Mouse (Mus musculus): Measurements from ENCODE around the gene Peak1. TPM values are rescaled to one million over a fixed set of nuclear protein-coding genes. Genes with fewer than 3 reads are reported as not detected.

The Peak1 gene
- polyA plus RNA-seq, 1 experiment from 2014 or later = 19.2 TPM

DNA sequence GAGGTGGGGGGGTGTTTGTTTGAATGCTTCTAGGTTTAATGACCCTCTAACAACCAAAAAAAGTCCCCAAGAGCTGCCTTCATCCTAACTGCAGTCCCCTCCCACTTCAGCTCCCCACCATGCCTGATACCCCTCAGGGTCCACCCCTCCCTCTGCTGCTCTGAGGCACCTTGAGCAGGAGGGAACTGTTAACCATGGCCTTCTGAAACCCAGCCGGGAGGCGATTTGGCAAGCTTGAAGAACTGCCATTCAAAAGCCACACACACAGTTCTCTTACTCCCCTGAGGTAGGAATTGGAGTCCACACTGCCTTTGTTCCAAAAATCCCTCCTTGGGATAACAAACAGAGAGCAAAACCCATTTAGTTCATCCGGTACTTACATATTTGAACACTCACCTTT lies 222.7 kb downstream of the Peak1 start:
- Histone ChIP-seq H3K36me3 (ENCODE audit: insufficient read depth, low read length) (no peaks in the 10 kb centered on the region), H3K27ac (ENCODE audit: low read length) (no peak overlapping the region), H3K4me3 (ENCODE audit: low read depth, low read length) (no peak overlapping the region), H3K4me1 (ENCODE audit: insufficient read depth, low read depth, low read length) (no peaks in the 10 kb centered on the region), H3K27me3 (replicated peaks; ENCODE audit: insufficient read depth, low read length) (no peaks in the 10 kb centered on the region), H3K9ac (replicated peaks; ENCODE audit: low read depth) (no peak overlapping the region), H3K9me3 (ENCODE audit: low read length) (no peaks in the 10 kb centered on the region), H3K4me2 (replicated peaks; ENCODE audit: low read depth, low read length) (no peak overlapping the region)
- ATAC-seq (no peak), DNase-seq (ENCODE audit: low spot score) (no peak)
- no peak for TF ChIP-seq CTCF (IDR thresholded peaks at IDR 0.05)
- TF ChIP-seq EP300 (IDR thresholded peaks at IDR 0.05) = no peak
- WGBS = 53% methylated on average over 3 of the region's 3 CpGs

DNA sequence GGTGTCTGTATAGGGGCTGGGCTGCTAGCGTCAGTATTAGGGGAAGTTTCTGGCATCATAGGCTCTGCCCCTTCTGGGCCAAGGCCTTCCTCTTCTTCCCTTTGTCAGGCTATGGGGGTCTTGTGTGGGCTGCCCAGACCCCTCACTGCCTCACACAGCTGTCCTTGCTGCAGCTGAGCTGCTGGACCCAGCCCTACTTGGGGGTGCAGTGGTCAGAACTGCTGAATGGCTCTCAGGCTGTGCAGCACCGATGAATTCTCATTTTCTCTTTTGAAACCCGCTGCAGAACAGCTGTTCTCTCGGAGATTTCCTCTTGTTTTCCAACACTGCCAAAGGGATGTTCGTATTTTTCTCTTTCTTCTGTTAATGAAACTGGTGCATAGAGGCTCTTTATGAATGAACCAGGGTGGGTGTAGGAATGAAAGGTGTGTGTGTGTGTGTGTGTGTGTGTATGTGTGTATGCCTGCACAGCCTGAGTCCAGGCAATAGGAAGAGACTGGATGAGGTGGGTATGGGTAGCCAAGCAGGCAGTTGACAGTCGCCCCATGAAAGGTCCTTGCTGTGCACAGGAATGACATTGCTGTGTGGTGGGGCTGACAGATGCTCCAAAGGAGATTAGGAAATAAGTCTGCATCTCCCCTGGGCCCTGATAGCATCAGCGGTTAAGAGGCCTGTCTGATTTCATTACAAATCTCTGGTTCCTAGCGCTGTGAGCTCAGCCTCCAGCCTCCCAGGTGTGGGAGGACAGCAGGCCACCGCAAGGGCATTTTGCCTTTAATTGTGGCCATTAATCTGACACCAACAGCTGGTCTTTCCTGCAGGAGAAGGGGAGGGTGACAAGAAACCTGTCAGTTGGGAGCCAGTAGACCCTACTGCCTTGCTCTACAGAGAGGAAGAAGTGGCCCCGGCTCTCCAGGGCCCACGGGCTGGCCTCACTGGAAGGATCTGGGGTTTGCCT lies 226.1 kb downstream of the Peak1 start:
- ATAC-seq = no peak
- DNase-seq (ENCODE audit: low spot score) = no peak
- Histone ChIP-seq H3K4me2 (replicated peaks; ENCODE audit: low read depth, low read length) (no peak overlapping the region), H3K9ac (replicated peaks; ENCODE audit: low read depth) (no peak overlapping the region), H3K9me3 (ENCODE audit: low read length) (no peaks in the 10 kb centered on the region), H3K4me1 (ENCODE audit: insufficient read depth, low read depth, low read length) (no peaks in the 10 kb centered on the region), H3K4me3 (ENCODE audit: low read depth, low read length) (no peak overlapping the region), H3K27ac (ENCODE audit: low read length) (no peak overlapping the region), H3K27me3 (replicated peaks; ENCODE audit: insufficient read depth, low read length) (no peaks in the 10 kb centered on the region), H3K36me3 (ENCODE audit: insufficient read depth, low read length) (no peaks in the 10 kb centered on the region)
- TF ChIP-seq CTCF (IDR thresholded peaks at IDR 0.05) (no peak), EP300 (IDR thresholded peaks at IDR 0.05) (no peak)
- 58% methylated on average over 11 of the region's 11 CpGs for WGBS

DNA sequence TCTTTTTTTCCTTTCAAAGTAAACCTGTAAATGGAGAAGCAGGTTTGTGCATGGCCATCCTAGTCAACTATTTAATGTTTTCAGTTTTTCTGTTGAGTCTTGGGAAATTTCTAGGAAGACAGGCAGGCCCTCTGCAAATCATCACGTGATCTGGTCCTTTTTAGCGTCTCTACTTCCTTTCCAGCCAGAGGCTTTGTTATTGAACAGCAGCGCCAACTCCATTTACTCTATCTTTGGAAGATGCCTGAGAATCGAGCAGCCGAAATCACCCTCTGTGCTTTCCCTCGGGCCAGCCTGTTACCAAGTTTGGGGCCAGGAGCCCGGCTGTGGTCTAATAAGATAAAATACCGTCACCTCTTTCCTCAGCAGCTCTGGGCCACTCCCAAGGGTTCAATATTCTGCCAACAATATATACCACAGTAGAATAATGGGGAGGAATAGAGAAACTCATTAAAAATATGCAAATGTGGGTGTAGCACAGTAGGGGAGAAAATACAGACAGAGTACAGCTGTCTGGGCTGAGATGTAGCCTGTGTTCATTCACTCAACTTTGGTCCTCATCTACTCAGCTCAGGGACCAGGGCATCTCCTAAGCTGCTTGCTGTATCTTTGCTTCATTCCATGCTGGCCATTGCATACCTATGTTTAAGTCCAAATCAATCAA lies 237.6 kb downstream of the Peak1 start:
- Histone ChIP-seq H3K9ac (replicated peaks; ENCODE audit: low read depth) (no peak overlapping the region), H3K4me1 (ENCODE audit: insufficient read depth, low read depth, low read length) (no peaks in the 10 kb centered on the region), H3K9me3 (ENCODE audit: low read length) (no peaks in the 10 kb centered on the region), H3K27me3 (replicated peaks; ENCODE audit: insufficient read depth, low read length) (no peaks in the 10 kb centered on the region), H3K4me2 (replicated peaks; ENCODE audit: low read depth, low read length) (no peak overlapping the region), H3K27ac (ENCODE audit: low read length) (no peak overlapping the region), H3K4me3 (ENCODE audit: low read depth, low read length) (no peak overlapping the region), H3K36me3 (ENCODE audit: insufficient read depth, low read length) (no peaks in the 10 kb centered on the region)
- WGBS = 46% methylated on average over 8 of the region's 8 CpGs
- TF ChIP-seq EP300 (IDR thresholded peaks at IDR 0.05) = no peak
- no peak for TF ChIP-seq CTCF (IDR thresholded peaks at IDR 0.05)
- no peak for DNase-seq (ENCODE audit: low spot score)
- no peak for ATAC-seq

DNA sequence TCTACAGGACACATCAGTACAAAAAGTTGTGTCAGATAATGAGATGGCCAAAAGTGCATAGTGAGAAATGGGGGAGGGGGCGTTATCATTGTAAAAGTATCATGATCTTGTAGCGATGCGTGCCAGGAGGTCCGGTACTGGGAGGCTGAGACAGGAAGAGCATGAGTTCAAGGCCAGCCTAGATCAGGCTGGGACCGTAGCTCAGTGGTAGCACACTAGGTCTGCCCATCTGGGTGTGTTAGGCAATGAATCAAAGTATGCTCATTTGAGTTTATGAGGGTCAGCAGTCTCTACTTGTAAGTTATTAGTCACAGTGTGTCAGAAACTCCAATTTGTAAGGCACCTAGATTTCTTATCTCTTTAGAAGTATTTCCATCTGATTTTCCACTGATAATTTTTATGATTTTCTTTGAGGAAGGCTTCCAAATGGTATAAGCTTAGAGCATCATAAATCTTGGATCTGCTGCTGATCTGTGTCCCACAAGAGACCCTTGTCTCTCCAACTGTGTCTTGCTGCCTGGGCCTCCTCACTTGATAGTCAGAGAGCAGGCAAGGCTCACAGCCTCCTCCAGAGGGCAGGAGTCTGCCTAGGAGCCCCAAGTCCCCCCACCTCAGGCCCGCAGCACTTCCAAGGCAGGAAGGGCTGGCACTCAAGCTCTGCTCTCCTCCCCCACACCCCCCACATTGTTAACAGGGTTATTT lies 238.3 kb downstream of the Peak1 start:
- WGBS = 72% methylated on average over 6 of the region's 6 CpGs
- ATAC-seq = no peak

DNA sequence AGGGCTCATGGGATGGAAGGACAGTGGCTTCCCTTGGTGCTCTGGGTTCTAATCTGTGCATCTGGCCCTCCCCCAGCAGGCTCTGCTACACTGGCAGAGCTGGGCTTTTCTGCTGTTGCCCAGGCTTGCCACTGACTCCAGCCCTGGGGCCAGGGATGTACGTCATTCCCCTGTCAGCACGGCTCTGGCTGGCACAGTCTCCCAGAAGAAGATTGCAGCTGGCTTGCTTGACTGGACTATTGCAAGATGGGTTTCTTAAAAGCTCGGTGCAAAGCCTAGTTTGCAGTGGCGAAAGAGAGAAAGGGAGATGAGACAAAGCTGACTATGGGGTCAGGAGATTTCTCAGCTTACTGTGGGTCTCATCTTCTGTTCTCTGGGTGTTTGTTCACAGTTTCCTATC lies 240.5 kb downstream of the Peak1 start:
- no peak overlapping the region for H3K4me2 ChIP-seq (replicated peaks; ENCODE audit: low read depth, low read length)
- WGBS = 77% methylated on average over 4 of the region's 4 CpGs
- H3K27ac ChIP-seq (ENCODE audit: low read length) = no peak overlapping the region
- H3K4me1 ChIP-seq (ENCODE audit: insufficient read depth, low read depth, low read length) = no peaks in the 10 kb centered on the region
- H3K9me3 ChIP-seq (ENCODE audit: low read length) = no peaks in the 10 kb centered on the region
- no peak overlapping the region for H3K4me3 ChIP-seq (ENCODE audit: low read depth, low read length)
- no peaks in the 10 kb centered on the region for H3K27me3 ChIP-seq (replicated peaks; ENCODE audit: insufficient read depth, low read length)
- ATAC-seq = no peak
- no peak for TF ChIP-seq EP300 (IDR thresholded peaks at IDR 0.05)
- TF ChIP-seq CTCF (IDR thresholded peaks at IDR 0.05) = no peak
- H3K9ac ChIP-seq (replicated peaks; ENCODE audit: low read depth) = no peak overlapping the region
- no peaks in the 10 kb centered on the region for H3K36me3 ChIP-seq (ENCODE audit: insufficient read depth, low read length)
- DNase-seq (ENCODE audit: low spot score) = no peak

More for the DNA sequence above, 238.3 kb downstream of the Peak1 start:
- Histone ChIP-seq H3K27ac (ENCODE audit: low read length) (no peak overlapping the region), H3K27me3 (replicated peaks; ENCODE audit: insufficient read depth, low read length) (no peaks in the 10 kb centered on the region), H3K36me3 (ENCODE audit: insufficient read depth, low read length) (no peaks in the 10 kb centered on the region), H3K4me2 (replicated peaks; ENCODE audit: low read depth, low read length) (no peak overlapping the region), H3K9me3 (ENCODE audit: low read length) (no peaks in the 10 kb centered on the region), H3K9ac (replicated peaks; ENCODE audit: low read depth) (no peak overlapping the region), H3K4me1 (ENCODE audit: insufficient read depth, low read depth, low read length) (no peaks in the 10 kb centered on the region), H3K4me3 (ENCODE audit: low read depth, low read length) (no peak overlapping the region)
- TF ChIP-seq EP300 (IDR thresholded peaks at IDR 0.05) = no peak
- TF ChIP-seq CTCF (IDR thresholded peaks at IDR 0.05) = peak; percentile 59
- DNase-seq (ENCODE audit: low spot score) = peak; percentile 25

DNA sequence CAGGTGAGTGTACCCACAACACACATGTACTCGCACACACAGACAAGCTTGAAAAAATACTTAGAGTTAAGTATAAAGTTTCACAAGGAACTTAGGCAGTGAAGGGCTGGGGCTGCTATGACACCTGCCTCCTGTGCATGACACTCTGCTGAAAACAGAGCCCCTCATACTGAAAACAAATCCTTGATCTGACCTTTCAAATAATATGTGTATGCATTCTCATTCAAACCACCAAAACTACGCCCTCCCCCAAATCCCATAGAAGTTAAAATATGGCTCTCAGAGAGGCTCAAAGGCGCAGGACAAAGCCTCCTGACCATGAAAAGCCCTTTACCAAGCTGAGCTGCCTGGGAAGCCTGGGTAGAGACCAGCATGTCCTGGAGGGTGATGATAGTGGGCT lies 242.6 kb downstream of the Peak1 start:
- DNase-seq (ENCODE audit: low spot score) (no peak), ATAC-seq (no peak)
- Histone ChIP-seq H3K4me3 (ENCODE audit: low read depth, low read length) (no peak overlapping the region), H3K4me1 (ENCODE audit: insufficient read depth, low read depth, low read length) (no peaks in the 10 kb centered on the region), H3K27ac (ENCODE audit: low read length) (no peak overlapping the region), H3K27me3 (replicated peaks; ENCODE audit: insufficient read depth, low read length) (no peaks in the 10 kb centered on the region), H3K9ac (replicated peaks; ENCODE audit: low read depth) (no peak overlapping the region), H3K36me3 (ENCODE audit: insufficient read depth, low read length) (no peaks in the 10 kb centered on the region), H3K4me2 (replicated peaks; ENCODE audit: low read depth, low read length) (no peak overlapping the region), H3K9me3 (ENCODE audit: low read length) (no peaks in the 10 kb centered on the region)
- TF ChIP-seq CTCF (IDR thresholded peaks at IDR 0.05) (no peak), EP300 (IDR thresholded peaks at IDR 0.05) (no peak)
- WGBS = 83% methylated on average over 3 of the region's 3 CpGs

Data from lung, postnatal 0 days (tissue).